Mouse (Mus musculus): ENCODE measurements at regions not wholly inside any gene's neighbourhood (a gene's known extent, or its start where the extent isn't known, plus 50 kb on each side); places are given as distances from the start of the nearest gene placed in this dataset.
"Not testable (repeated sequence)": the region's sequence is repeated elsewhere in the genome, so short reads cannot be mapped to it uniquely, and the experiment has no call there.

DNA sequence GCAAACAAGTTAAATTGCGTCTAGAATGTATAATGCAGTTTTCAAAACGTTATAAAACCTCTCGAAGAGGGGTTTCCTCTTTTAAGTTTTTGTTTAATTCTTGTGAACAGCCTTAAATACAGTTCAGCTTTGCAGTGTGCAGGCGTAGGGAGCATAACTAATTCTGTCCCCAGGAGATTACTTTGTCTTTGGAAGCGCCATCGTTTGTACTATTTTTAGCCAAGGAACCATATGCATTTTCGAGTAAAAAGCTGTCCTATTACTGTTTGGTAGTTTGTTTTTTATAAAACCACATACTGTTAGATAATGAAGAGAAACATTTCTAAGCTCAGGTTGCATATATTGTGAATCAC lies 150.5 kb downstream of the Kcnrg start:
- no peaks in the 10 kb centered on the region for H3K4me1 ChIP-seq (replicated peaks; ENCODE audit: control insufficient read depth, insufficient read depth, low read length)
- 37% methylated on average over 7 of the region's 7 CpGs for WGBS
- no peak overlapping the region for H3K27ac ChIP-seq (ENCODE audit: low read depth, low read length)
- H3K9ac ChIP-seq (ENCODE audit: low read depth, low read length), result no peak overlapping the region
- no peaks in the 10 kb centered on the region for H3K27me3 ChIP-seq (ENCODE audit: control insufficient read depth, insufficient read depth, low read length)
- no peaks in the 10 kb centered on the region for H3K36me3 ChIP-seq (ENCODE audit: control insufficient read depth, insufficient read depth, low read length)
- no peak overlapping the region for H3K4me2 ChIP-seq (replicated peaks; ENCODE audit: low read depth, low read length)
- H3K4me3 ChIP-seq (ENCODE audit: low read depth, low read length), result no peak overlapping the region
- ATAC-seq (ENCODE audit: low FRiP score) (no peak), DNase-seq (ENCODE audit: low spot score) (no peak)
- H3K9me3 ChIP-seq (ENCODE audit: control insufficient read depth, low read length), result no peaks in the 10 kb centered on the region

- H3K9ac ChIP-seq (ENCODE audit: low read depth, low read length), result no peak overlapping the region
- no peaks in the 10 kb centered on the region for H3K36me3 ChIP-seq (ENCODE audit: control insufficient read depth, insufficient read depth, low read length)
- H3K4me3 ChIP-seq (ENCODE audit: low read depth, low read length), result no peak overlapping the region
- ATAC-seq (ENCODE audit: low FRiP score), result no peak
- no peak for DNase-seq (ENCODE audit: low spot score)
- WGBS, result 89% methylated on average over 5 of the region's 5 CpGs
- H3K4me2 ChIP-seq (replicated peaks; ENCODE audit: low read depth, low read length), result no peak overlapping the region
- H3K9me3 ChIP-seq (ENCODE audit: control insufficient read depth, low read length), result no peaks in the 10 kb centered on the region
- H3K4me1 ChIP-seq (replicated peaks; ENCODE audit: control insufficient read depth, insufficient read depth, low read length), result no peaks in the 10 kb centered on the region
- no peak overlapping the region for H3K27ac ChIP-seq (ENCODE audit: low read depth, low read length)
- no peaks in the 10 kb centered on the region for H3K27me3 ChIP-seq (ENCODE audit: control insufficient read depth, insufficient read depth, low read length)
Observed at GRCm38 (mm10) chr14:61758586-61758985, 151.3 kb downstream of the Kcnrg start.

DNA sequence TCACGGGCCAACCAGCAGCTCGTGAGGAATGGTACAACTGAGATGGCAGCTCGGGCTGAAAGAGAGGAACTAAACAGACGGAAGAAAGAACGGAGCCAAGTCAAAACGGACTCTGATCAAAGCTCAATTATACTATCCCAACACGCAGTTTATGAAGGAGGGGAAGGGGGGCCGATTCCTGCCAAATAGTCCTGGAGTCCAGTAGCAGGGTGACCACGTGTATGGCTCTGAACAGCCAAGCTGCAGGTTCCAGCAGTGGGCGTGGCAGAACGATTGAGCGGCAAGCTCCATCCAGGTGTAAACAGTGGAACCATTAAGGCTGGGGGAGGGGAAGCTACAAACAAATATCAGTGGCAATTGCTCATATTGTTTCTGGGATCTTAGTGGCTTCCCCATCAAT lies 152.9 kb downstream of the Kcnrg start:
- not testable (repeated sequence) for H3K36me3 ChIP-seq (ENCODE audit: control insufficient read depth, insufficient read depth, low read length); ATAC-seq (ENCODE audit: low FRiP score); H3K27ac ChIP-seq (ENCODE audit: low read depth, low read length); H3K4me2 ChIP-seq (replicated peaks; ENCODE audit: low read depth, low read length); H3K4me1 ChIP-seq (replicated peaks; ENCODE audit: control insufficient read depth, insufficient read depth, low read length); DNase-seq (ENCODE audit: low spot score); H3K4me3 ChIP-seq (ENCODE audit: low read depth, low read length); H3K27me3 ChIP-seq (ENCODE audit: control insufficient read depth, insufficient read depth, low read length); H3K9ac ChIP-seq (ENCODE audit: low read depth, low read length); H3K9me3 ChIP-seq (ENCODE audit: control insufficient read depth, low read length)
- WGBS, result 86% methylated on average over 12 of the region's 12 CpGs

DNA sequence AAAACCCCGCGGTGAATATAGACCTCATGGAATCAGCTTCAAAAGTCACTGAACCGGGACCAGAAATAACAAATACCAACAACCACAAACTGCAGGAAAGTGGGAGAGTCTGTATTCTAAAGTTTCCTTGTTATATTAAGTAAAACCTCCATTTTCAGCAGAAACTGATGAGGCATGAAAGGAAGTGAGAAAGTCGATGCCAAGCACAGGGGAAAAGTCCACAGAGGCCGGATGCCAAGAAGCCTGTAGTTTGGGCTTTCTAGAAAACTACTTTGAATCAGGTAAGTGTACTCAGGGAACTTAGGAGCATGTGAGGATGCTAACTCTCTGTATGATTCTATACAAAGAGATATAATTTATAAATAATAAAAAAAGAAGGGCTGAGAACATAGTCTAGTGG lies 154.8 kb downstream of the Kcnrg start:
- Histone ChIP-seq H3K4me3 (ENCODE audit: low read depth, low read length) (no peak overlapping the region), H3K27me3 (ENCODE audit: control insufficient read depth, insufficient read depth, low read length) (no peaks in the 10 kb centered on the region), H3K27ac (ENCODE audit: low read depth, low read length) (no peak overlapping the region), H3K9ac (ENCODE audit: low read depth, low read length) (no peak overlapping the region), H3K4me2 (replicated peaks; ENCODE audit: low read depth, low read length) (no peak overlapping the region), H3K36me3 (ENCODE audit: control insufficient read depth, insufficient read depth, low read length) (no peaks in the 10 kb centered on the region), H3K4me1 (replicated peaks; ENCODE audit: control insufficient read depth, insufficient read depth, low read length) (no peaks in the 10 kb centered on the region), H3K9me3 (ENCODE audit: control insufficient read depth, low read length) (no peaks in the 10 kb centered on the region)
- ATAC-seq (ENCODE audit: low FRiP score) (no peak), DNase-seq (ENCODE audit: low spot score) (no peak)
- WGBS, result 91% methylated on average over 5 of the region's 5 CpGs

- H3K4me1 ChIP-seq (replicated peaks; ENCODE audit: control insufficient read depth, insufficient read depth, low read length), result no peaks in the 10 kb centered on the region
- DNase-seq (ENCODE audit: low spot score) (no peak), ATAC-seq (ENCODE audit: low FRiP score) (no peak)
- no peak overlapping the region for H3K4me3 ChIP-seq (ENCODE audit: low read depth, low read length)
- no peak overlapping the region for H3K27ac ChIP-seq (ENCODE audit: low read depth, low read length)
- H3K9me3 ChIP-seq (ENCODE audit: control insufficient read depth, low read length), result no peaks in the 10 kb centered on the region
- WGBS, result 78% methylated on average over 5 of the region's 5 CpGs
- no peak overlapping the region for H3K4me2 ChIP-seq (replicated peaks; ENCODE audit: low read depth, low read length)
- H3K9ac ChIP-seq (ENCODE audit: low read depth, low read length), result no peak overlapping the region
- H3K36me3 ChIP-seq (ENCODE audit: control insufficient read depth, insufficient read depth, low read length), result no peaks in the 10 kb centered on the region
- H3K27me3 ChIP-seq (ENCODE audit: control insufficient read depth, insufficient read depth, low read length), result no peaks in the 10 kb centered on the region
Observed at GRCm38 (mm10) chr14:61769881-61770280, 162.6 kb downstream of the Kcnrg start.

DNA sequence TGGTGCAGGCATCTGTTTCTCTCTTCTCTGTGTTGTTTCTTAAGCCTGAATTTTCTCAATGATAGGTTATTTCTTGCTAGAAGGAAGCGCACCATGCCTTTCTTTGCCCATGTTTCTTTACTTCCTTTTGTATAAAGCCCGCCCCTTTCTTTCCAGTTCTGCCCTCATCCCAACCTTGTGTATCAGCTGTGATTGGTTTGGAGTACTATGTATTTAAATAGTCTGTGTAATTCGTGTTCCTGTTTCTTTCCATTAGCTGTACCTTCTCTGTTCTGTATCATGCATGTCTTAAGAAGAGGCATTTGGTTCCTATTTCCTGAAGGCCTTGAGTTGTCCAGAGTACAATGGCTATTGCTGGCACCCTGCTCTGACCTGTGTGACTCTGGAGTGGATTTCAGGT lies 166.9 kb downstream of the Kcnrg start:
- Histone ChIP-seq H3K27me3 (ENCODE audit: control insufficient read depth, insufficient read depth, low read length) (no peaks in the 10 kb centered on the region), H3K9ac (ENCODE audit: low read depth, low read length) (no peak overlapping the region), H3K4me2 (replicated peaks; ENCODE audit: low read depth, low read length) (no peak overlapping the region), H3K27ac (ENCODE audit: low read depth, low read length) (no peak overlapping the region), H3K4me1 (replicated peaks; ENCODE audit: control insufficient read depth, insufficient read depth, low read length) (no peaks in the 10 kb centered on the region), H3K36me3 (ENCODE audit: control insufficient read depth, insufficient read depth, low read length) (no peaks in the 10 kb centered on the region), H3K4me3 (ENCODE audit: low read depth, low read length) (no peak overlapping the region), H3K9me3 (ENCODE audit: control insufficient read depth, low read length) (no peaks in the 10 kb centered on the region)
- WGBS, result 77% methylated on average over 3 of the region's 3 CpGs
- no peak for DNase-seq (ENCODE audit: low spot score)
- ATAC-seq (ENCODE audit: low FRiP score), result no peak

GRCm38 (mm10) chr14:61778618-61779017 lies 171.4 kb downstream of the Kcnrg start:
- DNase-seq (ENCODE audit: low spot score), result no peak
- no peaks in the 10 kb centered on the region for H3K36me3 ChIP-seq (ENCODE audit: control insufficient read depth, insufficient read depth, low read length)
- ATAC-seq (ENCODE audit: low FRiP score), result no peak
- H3K4me2 ChIP-seq (replicated peaks; ENCODE audit: low read depth, low read length), result no peak overlapping the region
- WGBS, result 79% methylated on average over 5 of the region's 5 CpGs
- H3K9ac ChIP-seq (ENCODE audit: low read depth, low read length), result no peak overlapping the region
- H3K9me3 ChIP-seq (ENCODE audit: control insufficient read depth, low read length), result no peaks in the 10 kb centered on the region
- H3K27ac ChIP-seq (ENCODE audit: low read depth, low read length), result no peak overlapping the region
- no peaks in the 10 kb centered on the region for H3K27me3 ChIP-seq (ENCODE audit: control insufficient read depth, insufficient read depth, low read length)
- no peaks in the 10 kb centered on the region for H3K4me1 ChIP-seq (replicated peaks; ENCODE audit: control insufficient read depth, insufficient read depth, low read length)
- H3K4me3 ChIP-seq (ENCODE audit: low read depth, low read length), result no peak overlapping the region

DNA sequence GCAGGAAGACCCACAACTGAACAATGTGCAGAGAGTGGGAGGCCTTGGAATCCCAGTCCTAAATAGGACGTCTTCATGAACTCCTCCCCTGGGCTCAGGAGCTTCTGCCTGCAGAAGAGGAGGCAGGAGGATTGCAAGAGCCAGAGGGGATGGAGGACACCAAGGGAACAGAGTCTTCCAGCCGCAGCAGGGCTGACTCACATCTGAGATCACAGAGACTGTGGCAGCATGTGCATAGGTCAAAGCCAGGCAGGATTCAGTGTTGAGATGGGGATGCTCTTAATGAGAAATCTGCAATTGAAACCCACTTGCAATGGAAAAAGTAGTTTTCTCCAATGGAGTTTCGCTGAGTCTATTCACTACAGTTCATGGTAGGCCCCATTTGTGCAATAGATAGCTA lies 175.9 kb downstream of the Kcnrg start:
- no peaks in the 10 kb centered on the region for H3K4me1 ChIP-seq (replicated peaks; ENCODE audit: control insufficient read depth, insufficient read depth, low read length)
- H3K27ac ChIP-seq (ENCODE audit: low read depth, low read length), result no peak overlapping the region
- no peaks in the 10 kb centered on the region for H3K27me3 ChIP-seq (ENCODE audit: control insufficient read depth, insufficient read depth, low read length)
- H3K4me2 ChIP-seq (replicated peaks; ENCODE audit: low read depth, low read length), result no peak overlapping the region
- H3K9ac ChIP-seq (ENCODE audit: low read depth, low read length), result no peak overlapping the region
- WGBS, result 82% methylated on average over 3 of the region's 3 CpGs
- H3K4me3 ChIP-seq (ENCODE audit: low read depth, low read length), result no peak overlapping the region
- H3K36me3 ChIP-seq (ENCODE audit: control insufficient read depth, insufficient read depth, low read length), result no peaks in the 10 kb centered on the region
- no peak for DNase-seq (ENCODE audit: low spot score)
- no peak for ATAC-seq (ENCODE audit: low FRiP score)
- H3K9me3 ChIP-seq (ENCODE audit: control insufficient read depth, low read length), result no peaks in the 10 kb centered on the region

GRCm38 (mm10) chr14:61784609-61785008 lies 177.4 kb downstream of the Kcnrg start:
- H3K36me3 ChIP-seq (ENCODE audit: control insufficient read depth, insufficient read depth, low read length), result no peaks in the 10 kb centered on the region
- no peak overlapping the region for H3K4me2 ChIP-seq (replicated peaks; ENCODE audit: low read depth, low read length)
- no peak overlapping the region for H3K27ac ChIP-seq (ENCODE audit: low read depth, low read length)
- DNase-seq (ENCODE audit: low spot score), result no peak
- H3K4me1 ChIP-seq (replicated peaks; ENCODE audit: control insufficient read depth, insufficient read depth, low read length), result no peaks in the 10 kb centered on the region
- no peak overlapping the region for H3K9ac ChIP-seq (ENCODE audit: low read depth, low read length)
- H3K4me3 ChIP-seq (ENCODE audit: low read depth, low read length), result no peak overlapping the region
- WGBS, result 88% methylated on average over 4 of the region's 4 CpGs
- no peaks in the 10 kb centered on the region for H3K27me3 ChIP-seq (ENCODE audit: control insufficient read depth, insufficient read depth, low read length)
- no peak for ATAC-seq (ENCODE audit: low FRiP score)
- H3K9me3 ChIP-seq (ENCODE audit: control insufficient read depth, low read length), result no peaks in the 10 kb centered on the region

Data from hindbrain, embryonic 11.5 days (tissue).